Mouse (Mus musculus) MEL (cell line): Measurements from ENCODE around the gene Tlk2.

Experiments
- BHLHE40 ChIP-seq: IDR thresholded peaks from 2 replicates; pipeline ENCODE4 v1.6.1; 2012; ENCODE audit warnings: low read depth, mild to moderate bottlenecking, inconsistent platforms, low read length, improper control_type of control experiment, borderline replicate concordance
- GATA1 ChIP-seq: IDR thresholded peaks from 2 replicates; pipeline ENCODE4 v1.6.1; 2011; ENCODE audit warnings: low read depth, low read length, improper control_type of control experiment
- RAD21 ChIP-seq: IDR thresholded peaks from 2 replicates; pipeline ENCODE4 v1.6.1; 2011; ENCODE audit warnings: mild to moderate bottlenecking, low read depth, low read length, improper control_type of control experiment
- TAL1 ChIP-seq: IDR thresholded peaks from 2 replicates; pipeline ENCODE4 v1.6.1; 2012; ENCODE audit warnings: mild to moderate bottlenecking, inconsistent platforms, low read length, moderate library complexity, mixed read lengths
- TCF12 ChIP-seq: IDR thresholded peaks from 2 replicates; pipeline ENCODE4 v1.6.1; 2014; ENCODE audit warnings: low read depth, mild to moderate bottlenecking, inconsistent platforms, low read length, improper control_type of control experiment, moderate library complexity

GRCm38 (mm10) chr11:105153068-105153833 lies 25.4 kb upstream of the Tlk2 start:
- no peak for TF ChIP-seq GATA1
- no peak for TF ChIP-seq BHLHE40
- TF ChIP-seq TCF12: 0 out of 2 replicates have a peak, but pooled peaks have one; percentile 8
- TF ChIP-seq TAL1: no peak
- TF ChIP-seq RAD21: no peak
